Mouse (Mus musculus): Measurements from ENCODE around the gene Nr1d1.

- TF ChIP-seq CTCF (IDR thresholded peaks at IDR 0.05; ENCODE audit: insufficient read depth, low read length) (no peak), POLR2A (IDR thresholded peaks at IDR 0.05; ENCODE audit: borderline replicate concordance, extremely low read depth, low read depth, low read length) (no peak)
Measured at GRCm38 (mm10) chr11:98753264-98753663, 21.9 kb downstream of the Nr1d1 start.
